Mouse (Mus musculus) neural tube, embryonic 14.5 days (tissue): ENCODE results near the gene Ssr1. TPM values are rescaled to one million over a fixed set of nuclear protein-coding genes. Genes with fewer than 3 reads are reported as not detected.
A peak's percentile ranks its signal among the peaks of the same experiment; 100 is the strongest.

Experiments
- ATAC-seq: fragments of 200-750 bp; cut with Nextera tagmentation; 2 replicates; pipeline ENCODE4 v1.8.0; 2017; ENCODE audit warnings: low read depth, mild to moderate bottlenecking, moderate TSS enrichment, moderate library complexity
- H3K27ac ChIP-seq: fragments of 300-500 bp; sonication (generic); 2 replicates; pipeline ENCODE4 v1.5.1; 2014; ENCODE audit warnings: low read depth, mild to moderate bottlenecking, control low read depth, low read length, moderate library complexity, mixed read lengths
- H3K27me3 ChIP-seq: fragments of 300-500 bp; sonication (generic); 2 replicates; pipeline ENCODE4 v1.6.1; 2014; ENCODE audit warnings: low read length; ENCODE audit not compliant: control insufficient read depth, insufficient read depth
- H3K36me3 ChIP-seq: fragments of 300-500 bp; sonication (generic); 2 replicates; pipeline ENCODE4 v1.6.1; 2014; ENCODE audit warnings: low read length, mixed read lengths; ENCODE audit not compliant: control insufficient read depth, insufficient read depth
- H3K4me1 ChIP-seq: fragments of 300-500 bp; sonication (generic); 2 replicates; pipeline ENCODE4 v1.6.1; 2014; ENCODE audit warnings: low read length; ENCODE audit not compliant: control insufficient read depth, insufficient read depth
- H3K4me2 ChIP-seq: fragments of 300-500 bp; sonication (generic); 2 replicates; pipeline ENCODE4 v1.6.1; 2014; ENCODE audit warnings: mild to moderate bottlenecking, low read depth, low read length, control low read depth
- H3K4me3 ChIP-seq: fragments of 300-500 bp; sonication (generic); 2 replicates; pipeline ENCODE4 v1.5.1; 2014; ENCODE audit warnings: low read depth, low read length, control low read depth, mixed read lengths
- H3K9ac ChIP-seq: fragments of 300-500 bp; sonication (generic); replicated peaks from 2 replicates; pipeline ENCODE4 v1.6.1; 2014; ENCODE audit warnings: low read depth, mild to moderate bottlenecking, control low read depth, low read length, mixed read lengths
- H3K9me3 ChIP-seq: fragments of 300-500 bp; sonication (generic); 2 replicates; pipeline ENCODE4 v1.6.1; 2016; ENCODE audit warnings: low read length; ENCODE audit not compliant: control insufficient read depth
- WGBS: fragments of 180-500 bp; shearing (Covaris S2); extraction: QIAGEN DNeasy Blood & Tissue Kit; methylation state at CpG from one replicate; pipeline ENCODE4 v1.1.7; 2014; 5-methylcytosine and 5-hydroxymethylcytosine counted together
- polyA plus RNA-seq: library from polyadenylated mRNA; unstranded; fragments of >200 nt; fragmentation: Nextera tagmentation; extraction: Ambion mirVana; gene quantifications from 2 replicates; pipeline ENCODE4 v1.2.1, GENCODE M21; 2014

The Ssr1 gene
- polyA plus RNA-seq, 1 experiment from 2014 or later: 53.0 TPM

- Histone ChIP-seq H3K4me2 (peak overlapping the region; percentile 87), H3K9me3 (no peaks in the 10 kb centered on the region), H3K36me3 (peaks cover 21% of the 10 kb centered on the region), H3K27ac (no peak overlapping the region), H3K4me1 (peaks cover 7% of the 10 kb centered on the region), H3K9ac (peak overlapping the region; percentile 89), H3K27me3 (no peaks in the 10 kb centered on the region; the same call in 1 of the 2 replicates), H3K4me3 (peak overlapping the region; percentile 87)
- ATAC-seq: no peak
- WGBS: 15% methylated on average over 10 of the region's 10 CpGs
Measured at GRCm38 (mm10) chr13:37992638-37993371, 1.2 kb downstream of the Ssr1 start.

- H3K27me3 ChIP-seq: no peaks in the 10 kb centered on the region; the same call in 1 of the 2 replicates
- ATAC-seq: no peak
- WGBS: 95% methylated on average over 8 of the region's 8 CpGs
- no peaks in the 10 kb centered on the region for H3K9me3 ChIP-seq
- no peak overlapping the region for H3K27ac ChIP-seq
- H3K4me3 ChIP-seq: no peak overlapping the region
- peaks cover 48% of the 10 kb centered on the region for H3K36me3 ChIP-seq
- no peak overlapping the region for H3K9ac ChIP-seq
- H3K4me1 ChIP-seq: peaks cover 7% of the 10 kb centered on the region
- no peak overlapping the region for H3K4me2 ChIP-seq
Measured at GRCm38 (mm10) chr13:37989701-37990100, 4.3 kb downstream of the Ssr1 start.

DNA sequence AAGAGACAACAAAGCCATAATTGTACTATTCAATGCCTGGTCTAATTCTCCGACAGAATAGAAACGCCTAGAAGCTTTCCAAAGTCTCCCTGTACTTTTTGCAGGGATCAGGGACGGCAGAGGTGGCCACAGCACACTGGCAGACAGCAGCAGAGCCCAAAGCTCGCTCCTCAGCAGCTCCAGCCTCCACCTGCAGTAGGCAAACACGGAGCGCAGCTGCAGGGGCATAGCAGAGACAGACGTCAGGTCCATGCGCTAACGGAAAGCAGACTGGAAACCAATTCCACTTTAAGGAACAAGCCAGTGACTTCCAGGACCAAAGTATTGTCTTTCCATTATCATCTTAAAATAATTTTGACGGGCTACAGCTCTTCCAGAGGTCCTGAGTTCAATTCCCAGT is 7.9 kb downstream of the Ssr1 start:
- H3K9ac ChIP-seq: no peak overlapping the region
- H3K4me3 ChIP-seq: no peak overlapping the region
- no peak for ATAC-seq
- no peaks in the 10 kb centered on the region for H3K4me1 ChIP-seq
- no peaks in the 10 kb centered on the region for H3K27me3 ChIP-seq
- H3K36me3 ChIP-seq: peaks cover 74% of the 10 kb centered on the region
- no peak overlapping the region for H3K4me2 ChIP-seq
- WGBS: 81% methylated on average over 10 of the region's 10 CpGs
- no peaks in the 10 kb centered on the region for H3K9me3 ChIP-seq
- no peak overlapping the region for H3K27ac ChIP-seq

DNA sequence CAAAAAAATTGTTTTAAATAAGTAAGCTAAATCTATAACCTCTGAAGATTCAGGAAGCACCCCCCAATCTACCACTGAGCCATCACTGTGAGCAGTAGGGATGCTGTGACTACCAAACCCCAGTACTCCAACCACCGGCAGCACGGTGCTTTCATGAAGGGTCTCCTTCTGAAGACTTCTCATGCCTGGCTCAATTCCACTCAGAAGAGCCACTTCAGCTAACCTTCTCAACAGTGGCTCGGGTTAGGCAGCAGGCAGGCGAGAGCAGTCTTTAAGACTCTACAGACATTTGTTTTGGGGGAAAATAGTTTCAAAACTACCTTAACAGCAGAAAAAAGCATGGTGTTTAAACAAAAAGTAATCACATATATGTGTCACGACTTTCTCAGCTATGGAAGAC is 13.0 kb downstream of the Ssr1 start:
- Histone ChIP-seq H3K36me3 (peaks cover 54% of the 10 kb centered on the region), H3K4me3 (no peak overlapping the region)

DNA sequence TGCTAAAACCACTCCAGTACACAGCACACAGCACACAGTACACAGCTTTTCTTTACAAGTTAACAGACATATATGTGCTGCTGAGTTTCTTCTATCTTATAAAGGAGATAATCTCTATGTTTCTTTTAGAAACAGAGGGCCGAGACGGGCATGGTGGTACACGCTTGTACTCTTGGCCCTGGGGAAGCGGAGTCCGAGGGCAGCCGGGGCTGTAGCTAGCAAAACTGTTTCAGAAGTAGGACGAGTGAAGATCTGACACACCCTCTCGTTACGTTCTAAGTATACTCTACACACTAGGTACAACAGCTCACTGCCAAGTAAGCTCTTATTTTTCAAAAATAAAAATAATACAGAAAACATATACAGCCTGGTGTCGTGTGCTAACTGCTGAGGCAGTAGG is 13.7 kb downstream of the Ssr1 start:
- H3K9me3 ChIP-seq: no peaks in the 10 kb centered on the region
- no peak for ATAC-seq
- no peak overlapping the region for H3K4me2 ChIP-seq
- H3K36me3 ChIP-seq: peaks cover 48% of the 10 kb centered on the region
- H3K9ac ChIP-seq: no peak overlapping the region
- no peak overlapping the region for H3K27ac ChIP-seq
- no peak overlapping the region for H3K4me3 ChIP-seq
- H3K27me3 ChIP-seq: no peaks in the 10 kb centered on the region
- 93% methylated on average over 10 of the region's 10 CpGs for WGBS
- H3K4me1 ChIP-seq: no peaks in the 10 kb centered on the region

More for the DNA sequence above, 13.0 kb downstream of the Ssr1 start:
- Histone ChIP-seq H3K27me3 (no peaks in the 10 kb centered on the region), H3K9ac (no peak overlapping the region), H3K4me2 (no peak overlapping the region), H3K9me3 (no peaks in the 10 kb centered on the region), H3K4me1 (no peaks in the 10 kb centered on the region), H3K27ac (no peak overlapping the region)
- no peak for ATAC-seq
- WGBS: 92% methylated on average over 5 of the region's 5 CpGs

GRCm38 (mm10) chr13:37979506-37979905 is 14.5 kb downstream of the Ssr1 start:
- no peaks in the 10 kb centered on the region for H3K4me1 ChIP-seq
- no peaks in the 10 kb centered on the region for H3K27me3 ChIP-seq

DNA sequence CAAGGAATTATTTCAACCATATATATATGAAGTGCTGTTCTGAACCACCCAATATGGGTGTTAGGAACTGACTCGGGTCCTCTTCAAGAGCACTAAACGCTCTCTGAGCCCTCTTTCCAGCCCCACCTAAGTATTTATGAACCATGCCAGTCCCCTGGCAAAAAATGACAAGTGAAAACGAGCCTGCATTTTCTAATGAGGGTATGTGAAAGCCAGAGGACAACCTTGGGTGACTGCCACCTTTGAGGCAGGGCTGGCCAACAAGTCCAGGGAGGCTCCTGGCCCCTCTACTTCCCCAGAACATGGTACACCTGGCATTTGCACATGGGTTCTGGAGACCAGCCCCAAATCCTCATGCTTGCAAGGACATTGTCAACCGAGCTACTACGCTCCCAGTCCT is 19.3 kb downstream of the Ssr1 start:
- no peaks in the 10 kb centered on the region for H3K27me3 ChIP-seq
- no peak for ATAC-seq
- no peaks in the 10 kb centered on the region for H3K4me1 ChIP-seq
- WGBS: 90% methylated on average over 5 of the region's 5 CpGs
- H3K9ac ChIP-seq: no peak overlapping the region
- H3K4me3 ChIP-seq: no peak overlapping the region
- H3K27ac ChIP-seq: no peak overlapping the region
- H3K36me3 ChIP-seq: peaks cover 11% of the 10 kb centered on the region; the same call in 1 of the 2 replicates
- no peak overlapping the region for H3K4me2 ChIP-seq
- H3K9me3 ChIP-seq: no peaks in the 10 kb centered on the region

More at GRCm38 (mm10) chr13:37979506-37979905, 14.5 kb downstream of the Ssr1 start:
- no peak overlapping the region for H3K27ac ChIP-seq
- peaks cover 42% of the 10 kb centered on the region for H3K36me3 ChIP-seq
- no peak for ATAC-seq
- H3K4me2 ChIP-seq: no peak overlapping the region
- 87% methylated on average over 12 of the region's 12 CpGs for WGBS
- no peaks in the 10 kb centered on the region for H3K9me3 ChIP-seq
- H3K4me3 ChIP-seq: no peak overlapping the region
- no peak overlapping the region for H3K9ac ChIP-seq

GRCm38 (mm10) chr13:37974036-37974435 is 20.0 kb downstream of the Ssr1 start:
- 93% methylated on average over 6 of the region's 6 CpGs for WGBS

DNA sequence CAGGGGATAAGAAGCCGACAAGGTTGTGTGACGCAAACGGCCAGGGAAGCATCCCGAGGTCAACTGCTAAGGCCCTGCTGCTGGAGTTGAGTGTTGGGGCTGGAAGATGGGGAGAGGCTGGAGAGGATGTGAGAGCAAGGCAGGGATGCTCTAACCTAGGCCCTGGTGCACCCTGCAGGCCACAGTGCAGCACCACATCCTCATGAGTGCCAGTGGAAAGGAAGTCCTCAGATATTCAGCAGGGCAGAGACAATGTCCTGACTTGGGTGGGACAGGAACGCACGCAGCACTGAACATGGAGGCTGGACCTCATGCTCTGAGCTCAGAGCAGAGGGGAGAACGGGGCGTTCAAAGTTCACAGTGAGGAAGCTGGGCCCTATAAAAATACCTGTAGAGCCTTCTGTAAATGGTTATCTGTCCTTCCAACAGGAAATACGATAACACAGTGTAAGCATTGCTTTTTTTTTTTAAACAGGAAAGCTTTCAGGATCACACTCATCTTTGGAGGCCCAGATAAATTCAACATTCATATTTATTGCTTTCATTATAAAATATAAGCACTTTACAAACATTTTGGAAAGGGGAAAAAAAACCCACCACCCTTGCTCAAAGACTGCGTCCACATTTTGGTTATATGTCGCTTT is 23.0 kb downstream of the Ssr1 start:
- Histone ChIP-seq H3K4me2 (no peak overlapping the region), H3K9me3 (no peaks in the 10 kb centered on the region), H3K4me1 (no peaks in the 10 kb centered on the region), H3K4me3 (no peak overlapping the region), H3K36me3 (no peaks in the 10 kb centered on the region), H3K9ac (no peak overlapping the region), H3K27ac (no peak overlapping the region), H3K27me3 (no peaks in the 10 kb centered on the region)
- ATAC-seq: no peak
- 86% methylated on average over 11 of the region's 11 CpGs for WGBS

More at GRCm38 (mm10) chr13:37974036-37974435, 20.0 kb downstream of the Ssr1 start:
- Histone ChIP-seq H3K4me2 (no peak overlapping the region), H3K4me1 (no peaks in the 10 kb centered on the region), H3K9ac (no peak overlapping the region), H3K36me3 (0 out of 2 replicates have a peak, but pooled peaks cover 5% of the 10 kb centered on the region), H3K27me3 (no peaks in the 10 kb centered on the region), H3K27ac (no peak overlapping the region), H3K4me3 (no peak overlapping the region), H3K9me3 (no peaks in the 10 kb centered on the region)
- no peak for ATAC-seq
